Mouse (Mus musculus) kidney, adult 2 months (tissue): ENCODE measurements around the gene Tmem51.

Source experiments
- CTCF ChIP-seq: fragments of 200-500 bp; conservative IDR thresholded peaks from 2 replicates; pipeline ENCODE4 v1.5.1; 2011; ENCODE audit warnings: low read depth, mild to moderate bottlenecking, control low read depth, low read length, moderate library complexity, mixed read lengths; ENCODE audit not compliant: insufficient read depth, insufficient read length
- POLR2A ChIP-seq: fragments of 200-500 bp; IDR thresholded peaks from one replicate; pipeline ENCODE4 v1.6.1; 2011; ENCODE audit warnings: low read depth, low read length, control low read depth

- TF ChIP-seq POLR2A, result no peak
- no peak for TF ChIP-seq CTCF
Measured at GRCm38 (mm10) chr4:142044452-142044851, 39.7 kb downstream of the Tmem51 start.
